Mouse (Mus musculus) central nervous system, embryonic 11.5 days (tissue): ENCODE data around the gene Obox7. TPM values are rescaled to one million over a fixed set of nuclear protein-coding genes. Genes with fewer than 3 reads are reported as not detected.

ENCODE experiments used
- polyA plus RNA-seq: library from polyadenylated mRNA; depleted of rRNA; stranded (reverse); fragments of >200 nt; gene quantifications from 2 replicates; pipeline ENCODE4 v1.2.3, GENCODE M21; 2012; rRNA removed

Gene Obox7
- polyA plus RNA-seq = not detected in 2 replicates

GRCm38 (mm10) chr7:14659196-14659595 lies at the start of gene Obox7:
TSS of gene Obox7 (plus strand) at chr7:14659496.

Other genes starting within 250 kb of the Obox7 start
- gene Sult2a8, start 212.7 kb upstream of the Obox7 start, polyA plus RNA-seq = 0.12 and 0.34 TPM in 2 replicates
- gene Sult2a7, start 165.3 kb upstream of the Obox7 start, polyA plus RNA-seq = not detected in 2 replicates
- 0.44 and 0.75 TPM in 2 replicates for gene Vmn1r90, start 96.0 kb upstream of the Obox7 start, polyA plus RNA-seq